Mouse (Mus musculus) E14TG2a.4 (cell line): ENCODE measurements at regions not wholly inside any gene's neighbourhood (a gene's known extent, or its start where the extent isn't known, plus 50 kb on each side); places are given as distances from the start of the nearest gene placed in this dataset.

ENCODE experiments used
- H3K27me3 ChIP-seq: 2 replicates; pipeline ENCODE4 v1.6.1; 2014; ENCODE audit warnings: low read length, control low read depth; ENCODE audit not compliant: insufficient read depth
- H3K36me3 ChIP-seq: 2 replicates; pipeline ENCODE4 v1.6.1; 2014; ENCODE audit warnings: low read length, control low read depth; ENCODE audit not compliant: insufficient read depth
- H3K4me1 ChIP-seq: replicated peaks from 2 replicates; pipeline ENCODE4 v1.6.1; 2014; ENCODE audit warnings: low read depth, low read length, control low read depth
- H3K4me3 ChIP-seq: replicated peaks from 2 replicates; pipeline ENCODE4 v1.5.1; 2014; ENCODE audit warnings: mild to moderate bottlenecking, low read length
- H3K9me3 ChIP-seq: 2 replicates; pipeline ENCODE4 v1.6.1; 2014; ENCODE audit warnings: low read length, control low read depth
- CTCF ChIP-seq: conservative IDR thresholded peaks from 2 replicates; pipeline ENCODE4 v1.5.1; 2014; ENCODE audit warnings: low read length
- NANOG ChIP-seq: IDR thresholded peaks from 2 replicates; pipeline ENCODE4 v1.6.1; 2014; ENCODE audit warnings: borderline replicate concordance, low read length, mixed read lengths
- POU5F1 ChIP-seq: IDR thresholded peaks from 2 replicates; pipeline ENCODE4 v1.6.1; 2014; ENCODE audit warnings: low read length, borderline replicate concordance

- no peaks in the 10 kb centered on the region for H3K36me3 ChIP-seq
- TF ChIP-seq NANOG (no peak), POU5F1 (no peak), CTCF (no peak)
Measured at GRCm38 (mm10) chr7:72753053-72753559, 446.7 kb upstream of the Mctp2 start.

GRCm38 (mm10) chr7:72762711-72763110 lies 456.3 kb upstream of the Mctp2 start:
- Histone ChIP-seq H3K27me3 (no peaks in the 10 kb centered on the region), H3K4me1 (peaks cover 7% of the 10 kb centered on the region), H3K4me3 (no peak overlapping the region), H3K9me3 (no peaks in the 10 kb centered on the region), H3K36me3 (no peaks in the 10 kb centered on the region)
- no peak for TF ChIP-seq CTCF

More at GRCm38 (mm10) chr7:72753053-72753559, 446.7 kb upstream of the Mctp2 start:
- Histone ChIP-seq H3K4me3 (no peak overlapping the region), H3K4me1 (no peaks in the 10 kb centered on the region), H3K9me3 (peaks cover 35% of the 10 kb centered on the region), H3K27me3 (no peaks in the 10 kb centered on the region)

- no peaks in the 10 kb centered on the region for H3K27me3 ChIP-seq
- no peaks in the 10 kb centered on the region for H3K9me3 ChIP-seq
- no peak overlapping the region for H3K4me3 ChIP-seq
- H3K4me1 ChIP-seq, result peaks cover 4% of the 10 kb centered on the region; the same call in 1 of the 2 replicates
- TF ChIP-seq POU5F1 (no peak), NANOG (no peak), CTCF (no peak)
- no peaks in the 10 kb centered on the region for H3K36me3 ChIP-seq
Measured at GRCm38 (mm10) chr7:72768705-72769104, 462.3 kb upstream of the Mctp2 start.

GRCm38 (mm10) chr7:72774031-72774770 lies 467.8 kb upstream of the Mctp2 start:
- no peaks in the 10 kb centered on the region for H3K9me3 ChIP-seq

GRCm38 (mm10) chr7:72774771-72775119 lies 468.3 kb upstream of the Mctp2 start:
- Histone ChIP-seq H3K27me3 (no peaks in the 10 kb centered on the region; the same call in 1 of the 2 replicates), H3K4me1 (peaks cover 5% of the 10 kb centered on the region; the same call in 1 of the 2 replicates), H3K9me3 (no peaks in the 10 kb centered on the region), H3K36me3 (no peaks in the 10 kb centered on the region), H3K4me3 (no peak overlapping the region)
- TF ChIP-seq NANOG (no peak), POU5F1 (no peak), CTCF (no peak)

More at GRCm38 (mm10) chr7:72774031-72774770, 467.8 kb upstream of the Mctp2 start:
- no peaks in the 10 kb centered on the region; the same call in 1 of the 2 replicates for H3K27me3 ChIP-seq
- peaks cover 5% of the 10 kb centered on the region; the same call in 1 of the 2 replicates for H3K4me1 ChIP-seq
- H3K4me3 ChIP-seq, result no peak overlapping the region
- no peaks in the 10 kb centered on the region for H3K36me3 ChIP-seq
- TF ChIP-seq NANOG, result peak; percentile 20; the same call in 1 of the 2 replicates
- TF ChIP-seq POU5F1, result no peak
- no peak for TF ChIP-seq CTCF

- no peak overlapping the region for H3K4me3 ChIP-seq
- H3K9me3 ChIP-seq, result no peaks in the 10 kb centered on the region
- no peaks in the 10 kb centered on the region for H3K36me3 ChIP-seq
- no peaks in the 10 kb centered on the region for H3K27me3 ChIP-seq
- TF ChIP-seq CTCF (no peak), POU5F1 (no peak), NANOG (no peak)
- H3K4me1 ChIP-seq, result no peaks in the 10 kb centered on the region
Measured at GRCm38 (mm10) chr7:72787306-72787705, 480.9 kb upstream of the Mctp2 start.

GRCm38 (mm10) chr7:72788261-72788660 lies 481.9 kb upstream of the Mctp2 start:
- no peaks in the 10 kb centered on the region for H3K27me3 ChIP-seq
- H3K36me3 ChIP-seq, result no peaks in the 10 kb centered on the region
- H3K4me1 ChIP-seq, result no peaks in the 10 kb centered on the region
- no peaks in the 10 kb centered on the region for H3K9me3 ChIP-seq
- no peak overlapping the region for H3K4me3 ChIP-seq
- TF ChIP-seq CTCF (no peak), POU5F1 (no peak), NANOG (no peak)

- Histone ChIP-seq H3K27me3 (no peaks in the 10 kb centered on the region; the same call in 1 of the 2 replicates), H3K36me3 (no peaks in the 10 kb centered on the region), H3K4me1 (no peaks in the 10 kb centered on the region), H3K9me3 (no peaks in the 10 kb centered on the region), H3K4me3 (no peak overlapping the region)
- no peak for TF ChIP-seq POU5F1
- no peak for TF ChIP-seq CTCF
- TF ChIP-seq NANOG, result no peak
Measured at GRCm38 (mm10) chr7:72822142-72822541, 515.7 kb upstream of the Mctp2 start.

GRCm38 (mm10) chr7:72826597-72826996 lies 520.2 kb upstream of the Mctp2 start:
- H3K9me3 ChIP-seq, result no peaks in the 10 kb centered on the region
- H3K36me3 ChIP-seq, result no peaks in the 10 kb centered on the region
- no peak overlapping the region for H3K4me3 ChIP-seq
- H3K27me3 ChIP-seq, result no peaks in the 10 kb centered on the region; the same call in 1 of the 2 replicates
- TF ChIP-seq NANOG, result no peak
- no peak for TF ChIP-seq CTCF
- TF ChIP-seq POU5F1, result no peak
- no peaks in the 10 kb centered on the region for H3K4me1 ChIP-seq

- Histone ChIP-seq H3K9me3 (no peaks in the 10 kb centered on the region), H3K36me3 (no peaks in the 10 kb centered on the region), H3K4me1 (no peaks in the 10 kb centered on the region), H3K4me3 (no peak overlapping the region), H3K27me3 (no peaks in the 10 kb centered on the region)
- TF ChIP-seq CTCF, result peak; percentile 96
- no peak for TF ChIP-seq NANOG
- TF ChIP-seq POU5F1, result no peak
Measured at GRCm38 (mm10) chr7:72835423-72835822, 529.0 kb upstream of the Mctp2 start.
